8 mouse cellular contexts compared by ENCODE assay signal in the genomic region with DNA sequence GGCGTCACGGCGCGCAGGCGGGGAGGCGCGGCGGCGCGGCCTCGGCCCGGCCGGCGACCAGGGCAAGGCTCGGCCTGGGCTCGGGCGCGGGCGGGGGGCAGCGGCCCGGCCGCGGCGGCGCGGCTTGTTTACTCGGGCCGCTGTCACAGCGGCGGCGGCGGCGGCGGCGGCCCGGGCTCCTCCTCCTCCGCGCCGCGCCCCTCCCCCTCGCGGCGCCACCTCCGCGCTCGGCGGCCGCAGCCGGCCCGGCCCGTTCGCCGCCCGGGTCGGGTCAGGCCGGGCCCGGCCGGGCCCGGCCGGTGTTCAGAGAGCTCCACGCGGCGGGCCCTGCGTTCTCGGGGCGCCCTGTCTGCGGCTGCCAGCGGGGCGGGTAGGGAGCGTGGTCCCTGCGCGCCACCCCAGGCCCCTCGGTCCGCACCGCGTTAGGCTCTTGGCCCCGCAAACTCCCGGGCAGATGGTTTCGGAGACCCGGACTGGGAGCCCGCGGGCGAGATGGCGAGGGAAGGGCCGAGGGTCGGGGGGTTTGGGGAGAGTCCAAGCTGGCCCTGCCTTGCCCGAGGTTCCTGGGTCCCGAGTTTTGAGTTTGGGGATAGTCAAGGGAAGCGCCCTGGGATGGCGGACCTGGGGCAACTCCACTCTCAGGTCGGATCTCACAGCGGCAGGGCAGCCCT. TPM values are rescaled to one million over a fixed set of nuclear protein-coding genes. Genes with fewer than 3 reads are reported as not detected.
DNase-seq lines count a peak whose midpoint lies in the region; ATAC-seq and TF ChIP-seq lines count a peak whose summit lies in the region.

No protein-coding gene starts in this region.

- ATAC-seq in embryonic facial prominence, embryonic 15.5 days (ENCODE audit: insufficient number of reproducible peaks, low FRiP score, low TSS enrichment, low read depth): peak; percentile 70
- peak; percentile 74 for ATAC-seq in heart, embryonic 15.5 days (replicated peaks; ENCODE audit: insufficient number of reproducible peaks, insufficient read depth, low FRiP score, low read depth)
- no peak for ATAC-seq in megakaryocyte-erythroid progenitor cell, adult 5-6 weeks (replicated peaks; ENCODE audit: low FRiP score, low TSS enrichment, poor library complexity, severe bottlenecking)

- H3K79me2 ChIP-seq in CH12.LX (replicated peaks; ENCODE audit: control insufficient read depth, extremely low read depth, insufficient read depth, poor library complexity, severe bottlenecking) (peaks cover 24% of the 10 kb centered on the region), macrophage (ENCODE audit: inconsistent target) (peaks cover 41% of the 10 kb centered on the region)

- no peaks in the 10 kb centered on the region for H3K27me3 ChIP-seq in CH12.LX (replicated peaks)
- no peaks in the 10 kb centered on the region for H3K27me3 ChIP-seq in embryonic facial prominence, embryonic 15.5 days
- H3K27me3 ChIP-seq in heart, embryonic 15.5 days: no peaks in the 10 kb centered on the region

- peak overlapping the region; percentile 10; the same call in 1 of the 2 replicates for H3K27ac ChIP-seq in CH12.LX (ENCODE audit: insufficient read depth, low read depth)
- peak overlapping the region; percentile 93 for H3K27ac ChIP-seq in embryonic facial prominence, embryonic 15.5 days (replicated peaks)
- H3K27ac ChIP-seq in heart, embryonic 15.5 days: peak overlapping the region; percentile 94
- peak overlapping the region; percentile 92 for H3K27ac ChIP-seq in macrophage

- no peak for TF ChIP-seq CTCF in CH12.LX (conservative IDR thresholded peaks at IDR 0.05 in 1 of 2, IDR thresholded peaks at IDR 0.05 in 1 of 2; ENCODE audit: low read depth in 2 of 2, low read length in 2 of 2)

- H3K4me3 ChIP-seq in CH12.LX (replicated peaks in 1 of 3; ENCODE audit: low read depth in 2 of 3, low read length in 2 of 3, poor library complexity in 1 of 3) (peak overlapping the region; percentile 56 to 83 (median 74)), macrophage (ENCODE audit: inconsistent target) (peak overlapping the region; percentile 35)
- H3K4me3 ChIP-seq in embryonic facial prominence, embryonic 15.5 days (replicated peaks): peak overlapping the region; percentile 89
- H3K4me3 ChIP-seq in heart, embryonic 15.5 days: peak overlapping the region; percentile 94

- in situ Hi-C loops in CH12.LX (cut with MboI; ENCODE audit: low pct_ligation_motif_present, low pct_unique_long_range_greater_than_20kb, low sequenced_read_pairs): no loop called here

- no peak for TF ChIP-seq EP300 in CH12.LX (IDR thresholded peaks at IDR 0.05; ENCODE audit: low read length)

- dilution Hi-C loops in CH12.LX (cut with MboI; ENCODE audit: extremely low pct_ligation_motif_present, extremely low pct_unique_long_range_greater_than_20kb, low sequenced_read_pairs): no loop called here

- peaks cover 21 to 63% of the 10 kb centered on the region in 2 experiments for H3K4me1 ChIP-seq in CH12.LX (ENCODE audit: control insufficient read depth in 1 of 2, insufficient read depth in 2 of 2)
- H3K4me1 ChIP-seq in embryonic facial prominence, embryonic 15.5 days: peaks cover 51% of the 10 kb centered on the region
- H3K4me1 ChIP-seq in heart, embryonic 15.5 days (replicated peaks): peaks cover 58% of the 10 kb centered on the region

- peak; percentile 60; the same call in 1 of the 2 replicates for TF ChIP-seq POLR2A in CH12.LX (IDR thresholded peaks at IDR 0.05; ENCODE audit: low read depth, low read length)

- TF ChIP-seq RAD21 in CH12.LX (IDR thresholded peaks at IDR 0.05; ENCODE audit: low read depth, low read length): no peak

- DNase-seq in CH12.LX (ENCODE audit: extremely low read depth): no peak
- DNase-seq in adrenal gland, postnatal 14 days: peak; percentile 89
- peak; percentile 87 for DNase-seq in kidney, postnatal 10 days
- DNase-seq in right cerebral cortex, postnatal 10 days (ENCODE audit: low spot score in 2 of 2): peak; percentile 58 to 73

- H3K9me3 ChIP-seq in CH12.LX (replicated peaks; ENCODE audit: low read length): no peaks in the 10 kb centered on the region
- H3K9me3 ChIP-seq in embryonic facial prominence, embryonic 15.5 days (replicated peaks): no peaks in the 10 kb centered on the region
- H3K9me3 ChIP-seq in heart, embryonic 15.5 days (replicated peaks): no peaks in the 10 kb centered on the region

- peak overlapping the region; percentile 99 for H3K9ac ChIP-seq in CH12.LX (ENCODE audit: insufficient read depth, low read depth)
- H3K9ac ChIP-seq in embryonic facial prominence, embryonic 15.5 days: peak overlapping the region; percentile 98
- peak overlapping the region; percentile 98 for H3K9ac ChIP-seq in heart, embryonic 15.5 days

- H3K36me3 ChIP-seq in CH12.LX (replicated peaks in 1 of 2; ENCODE audit: control insufficient read depth in 1 of 2, insufficient read depth in 1 of 2, low read length in 1 of 2) (peaks cover 2 to 12% of the 10 kb centered on the region in 2 experiments), macrophage (ENCODE audit: inconsistent target) (peaks cover 4% of the 10 kb centered on the region; the same call in 1 of the 2 replicates)
- peaks cover 6% of the 10 kb centered on the region for H3K36me3 ChIP-seq in embryonic facial prominence, embryonic 15.5 days
- H3K36me3 ChIP-seq in heart, embryonic 15.5 days: no peaks in the 10 kb centered on the region

- under 1% methylated on average over 67 of the region's 92 CpGs for WGBS in embryonic facial prominence, embryonic 15.5 days
- under 1% methylated on average over 41 of the region's 92 CpGs for WGBS in heart, embryonic 15.5 days
- WGBS in macrophage (ENCODE audit: missing documents): 1% methylated on average over 68 of the region's 92 CpGs

- H3K4me2 ChIP-seq in CH12.LX (ENCODE audit: insufficient read depth, low read depth, poor library complexity, severe bottlenecking): peak overlapping the region; percentile 60
- peak overlapping the region; percentile 86 for H3K4me2 ChIP-seq in embryonic facial prominence, embryonic 15.5 days (replicated peaks)
- H3K4me2 ChIP-seq in heart, embryonic 15.5 days: peak overlapping the region; percentile 72

RNA-seq across cellular contexts. Expression of a gene that starts 2.5 kb away (rescaled TPM):
- total RNA-seq in CH12.LX (2012; rRNA removed): 11.1 and 13.5 TPM in 2 replicates
- 1.1 and 1.5 TPM in 2 replicates for total RNA-seq in CH12.LX (2014; rRNA removed)
- 17.0 and 20.9 TPM in 2 replicates for polyA plus RNA-seq in CH12.LX (2012; ENCODE audit: insufficient read length, low read depth)
- total RNA-seq in adrenal gland, postnatal 14 days (2021): 138 and 140 TPM in 2 replicates
- polyA plus RNA-seq in embryonic facial prominence, embryonic 15.5 days (2015; fragmentation: Nextera tagmentation; extraction: Ambion mirVana): 16.0 and 16.7 TPM in 2 replicates
- 16.0 and 18.2 TPM in 2 replicates for polyA plus RNA-seq in heart, embryonic 15.5 days (2015; fragmentation: Nextera tagmentation; extraction: Ambion mirVana)
- total RNA-seq in macrophage (2018; cell fraction: chromatin; rRNA removed): 100 to 1,000 TPM in 15 of 26 experiments, 10 to 100 TPM in 11; 45.1 to 380 (median 113) TPM
- total RNA-seq in macrophage (2018; cell fraction: cytosol; rRNA removed): 100 to 1,000 TPM in 8 of 26 experiments, 10 to 100 TPM in 18; 48.1 to 244 (median 82.1) TPM
- 100 to 1,000 TPM in 22 of 26 experiments, 10 to 100 TPM in 4; 71.1 to 321 (median 139) TPM for total RNA-seq in macrophage (2018; cell fraction: nucleus; rRNA removed)
- polyA plus RNA-seq in macrophage (2018): 37.1 to 65.0 TPM (median 49.0 TPM) in 3 replicates
- total RNA-seq in megakaryocyte-erythroid progenitor cell, adult 5-6 weeks (2014; fragmentation: Nextera tagmentation): 24.9 and 31.5 TPM in 2 replicates
- total RNA-seq in megakaryocyte-erythroid progenitor cell, adult 5-6 weeks (2017): 8.2 and 10.0 TPM in 2 replicates

RNA-seq across cellular contexts. Expression of a gene that starts 15.0 kb away (rescaled TPM):
- total RNA-seq in CH12.LX (2012; rRNA removed) (7.1 and 9.8 TPM in 2 replicates), CH12.LX (2014; rRNA removed) (4.3 and 6.5 TPM in 2 replicates)
- polyA plus RNA-seq in CH12.LX (2012; ENCODE audit: insufficient read length, low read depth) (11.7 and 16.2 TPM in 2 replicates), macrophage (2018) (96.8 to 128 TPM (median 114 TPM) in 3 replicates)
- total RNA-seq in adrenal gland, postnatal 14 days (2021): 12.8 and 13.0 TPM in 2 replicates
- polyA plus RNA-seq in embryonic facial prominence, embryonic 15.5 days (2015; fragmentation: Nextera tagmentation; extraction: Ambion mirVana): 16.4 and 16.7 TPM in 2 replicates
- 10.9 and 14.4 TPM in 2 replicates for polyA plus RNA-seq in heart, embryonic 15.5 days (2015; fragmentation: Nextera tagmentation; extraction: Ambion mirVana)
- 100 to 1,000 TPM; 233 to 743 (median 466) TPM for total RNA-seq in macrophage (2018; cell fraction: chromatin; rRNA removed)
- 100 to 1,000 TPM in 17 of 26 experiments, 10 to 100 TPM in 9; 77.5 to 143 (median 115) TPM for total RNA-seq in macrophage (2018; cell fraction: cytosol; rRNA removed)
- total RNA-seq in macrophage (2018; cell fraction: nucleus; rRNA removed): 100 to 1,000 TPM; 141 to 390 (median 271) TPM
- total RNA-seq in megakaryocyte-erythroid progenitor cell, adult 5-6 weeks (2014; fragmentation: Nextera tagmentation): 12.5 and 23.2 TPM in 2 replicates
- total RNA-seq in megakaryocyte-erythroid progenitor cell, adult 5-6 weeks (2017): 1.8 and 17.9 TPM in 2 replicates

RNA-seq across cellular contexts. Expression of a gene that starts 31.6 kb away (rescaled TPM):
- total RNA-seq in CH12.LX (2012; rRNA removed) (46.3 and 48.3 TPM in 2 replicates), CH12.LX (2014; rRNA removed) (12.5 and 14.3 TPM in 2 replicates)
- polyA plus RNA-seq in CH12.LX (2012; ENCODE audit: insufficient read length, low read depth) (33.6 and 44.3 TPM in 2 replicates), macrophage (2018) (15.9 to 83.7 TPM (median 73.2 TPM) in 3 replicates)
- 61.4 and 82.8 TPM in 2 replicates for total RNA-seq in adrenal gland, postnatal 14 days (2021)
- 24.8 and 25.2 TPM in 2 replicates for polyA plus RNA-seq in embryonic facial prominence, embryonic 15.5 days (2015; fragmentation: Nextera tagmentation; extraction: Ambion mirVana)
- 15.1 and 21.1 TPM in 2 replicates for polyA plus RNA-seq in heart, embryonic 15.5 days (2015; fragmentation: Nextera tagmentation; extraction: Ambion mirVana)
- 100 to 1,000 TPM in 16 of 26 experiments, 10 to 100 TPM in 10; 16.5 to 452 (median 118) TPM for total RNA-seq in macrophage (2018; cell fraction: chromatin; rRNA removed)
- total RNA-seq in macrophage (2018; cell fraction: cytosol; rRNA removed): 10 to 100 TPM; 10.2 to 96.2 (median 35.6) TPM
- total RNA-seq in macrophage (2018; cell fraction: nucleus; rRNA removed): 100 to 1,000 TPM in 9 of 26 experiments, 10 to 100 TPM in 17; 18.0 to 266 (median 60.2) TPM
- 20.3 and 33.2 TPM in 2 replicates for total RNA-seq in megakaryocyte-erythroid progenitor cell, adult 5-6 weeks (2014; fragmentation: Nextera tagmentation)
- total RNA-seq in megakaryocyte-erythroid progenitor cell, adult 5-6 weeks (2017): 10.8 and 19.4 TPM in 2 replicates

RNA-seq across cellular contexts. Expression of a gene that starts 59.9 kb away (rescaled TPM):
- total RNA-seq in CH12.LX (2012; rRNA removed) (9.6 and 12.6 TPM in 2 replicates), CH12.LX (2014; rRNA removed) (3.1 and 5.5 TPM in 2 replicates)
- polyA plus RNA-seq in CH12.LX (2012; ENCODE audit: insufficient read length, low read depth) (2.6 and 4.6 TPM in 2 replicates), macrophage (2018) (6.0 to 14.5 TPM (median 10.1 TPM) in 3 replicates)
- total RNA-seq in adrenal gland, postnatal 14 days (2021): 35.1 and 44.2 TPM in 2 replicates
- polyA plus RNA-seq in embryonic facial prominence, embryonic 15.5 days (2015; fragmentation: Nextera tagmentation; extraction: Ambion mirVana): 22.9 and 25.4 TPM in 2 replicates
- 16.1 and 17.4 TPM in 2 replicates for polyA plus RNA-seq in heart, embryonic 15.5 days (2015; fragmentation: Nextera tagmentation; extraction: Ambion mirVana)
- 10 to 100 TPM in 18 of 26 experiments, 1 to 10 TPM in 8; 5.5 to 39.3 (median 13.0) TPM for total RNA-seq in macrophage (2018; cell fraction: chromatin; rRNA removed)
- 10 to 100 TPM in 2 of 26 experiments, 1 to 10 TPM in 24; 3.4 to 10.3 (median 6.3) TPM for total RNA-seq in macrophage (2018; cell fraction: cytosol; rRNA removed)
- 10 to 100 TPM in 9 of 26 experiments, 1 to 10 TPM in 17; 2.0 to 26.1 (median 8.0) TPM for total RNA-seq in macrophage (2018; cell fraction: nucleus; rRNA removed)
- total RNA-seq in megakaryocyte-erythroid progenitor cell, adult 5-6 weeks (2014; fragmentation: Nextera tagmentation): 13.2 and 17.8 TPM in 2 replicates
- 10.9 and 40.6 TPM in 2 replicates for total RNA-seq in megakaryocyte-erythroid progenitor cell, adult 5-6 weeks (2017)

Comparison
In these comparisons a context has a peak if more than half of its experiments do, and no peak if none do; other contexts are left out.
1. H3K27ac ChIP-seq: peak in every context shown above with its lines; median percentile 94 in heart, embryonic 15.5 days; 93 in embryonic facial prominence, embryonic 15.5 days; 92 in macrophage; 10 in CH12.LX.
2. H3K4me3 ChIP-seq: peak in every context shown above with its lines; median percentile 94 in heart, embryonic 15.5 days; 89 in embryonic facial prominence, embryonic 15.5 days; 74 in CH12.LX; 35 in macrophage.